Mouse (Mus musculus) neural tube, embryonic 14.5 days (tissue): ENCODE data around the gene Greb1. TPM values are rescaled to one million over a fixed set of nuclear protein-coding genes. Genes with fewer than 3 reads are reported as not detected.

Experiments used
- ATAC-seq: fragments of 200-750 bp; cut with Nextera tagmentation; 2 replicates; pipeline ENCODE4 v1.8.0; 2017; ENCODE audit warnings: low read depth, mild to moderate bottlenecking, moderate TSS enrichment, moderate library complexity
- H3K27ac ChIP-seq: fragments of 300-500 bp; sonication (generic); 2 replicates; pipeline ENCODE4 v1.5.1; 2014; ENCODE audit warnings: low read depth, mild to moderate bottlenecking, control low read depth, low read length, moderate library complexity, mixed read lengths
- H3K27me3 ChIP-seq: fragments of 300-500 bp; sonication (generic); 2 replicates; pipeline ENCODE4 v1.6.1; 2014; ENCODE audit warnings: low read length; ENCODE audit not compliant: control insufficient read depth, insufficient read depth
- H3K36me3 ChIP-seq: fragments of 300-500 bp; sonication (generic); 2 replicates; pipeline ENCODE4 v1.6.1; 2014; ENCODE audit warnings: low read length, mixed read lengths; ENCODE audit not compliant: control insufficient read depth, insufficient read depth
- H3K4me1 ChIP-seq: fragments of 300-500 bp; sonication (generic); 2 replicates; pipeline ENCODE4 v1.6.1; 2014; ENCODE audit warnings: low read length; ENCODE audit not compliant: control insufficient read depth, insufficient read depth
- H3K4me2 ChIP-seq: fragments of 300-500 bp; sonication (generic); 2 replicates; pipeline ENCODE4 v1.6.1; 2014; ENCODE audit warnings: mild to moderate bottlenecking, low read depth, low read length, control low read depth
- H3K4me3 ChIP-seq: fragments of 300-500 bp; sonication (generic); 2 replicates; pipeline ENCODE4 v1.5.1; 2014; ENCODE audit warnings: low read depth, low read length, control low read depth, mixed read lengths
- H3K9ac ChIP-seq: fragments of 300-500 bp; sonication (generic); replicated peaks from 2 replicates; pipeline ENCODE4 v1.6.1; 2014; ENCODE audit warnings: low read depth, mild to moderate bottlenecking, control low read depth, low read length, mixed read lengths
- H3K9me3 ChIP-seq: fragments of 300-500 bp; sonication (generic); 2 replicates; pipeline ENCODE4 v1.6.1; 2016; ENCODE audit warnings: low read length; ENCODE audit not compliant: control insufficient read depth
- WGBS: fragments of 180-500 bp; shearing (Covaris S2); extraction: QIAGEN DNeasy Blood & Tissue Kit; methylation state at CpG from one replicate; pipeline ENCODE4 v1.1.7; 2014; 5-methylcytosine and 5-hydroxymethylcytosine counted together
- polyA plus RNA-seq: library from polyadenylated mRNA; unstranded; fragments of >200 nt; fragmentation: Nextera tagmentation; extraction: Ambion mirVana; gene quantifications from 2 replicates; pipeline ENCODE4 v1.2.1, GENCODE M21; 2014

Gene Greb1
- polyA plus RNA-seq, 1 experiment from 2014 or later, result 1.3 TPM

DNA sequence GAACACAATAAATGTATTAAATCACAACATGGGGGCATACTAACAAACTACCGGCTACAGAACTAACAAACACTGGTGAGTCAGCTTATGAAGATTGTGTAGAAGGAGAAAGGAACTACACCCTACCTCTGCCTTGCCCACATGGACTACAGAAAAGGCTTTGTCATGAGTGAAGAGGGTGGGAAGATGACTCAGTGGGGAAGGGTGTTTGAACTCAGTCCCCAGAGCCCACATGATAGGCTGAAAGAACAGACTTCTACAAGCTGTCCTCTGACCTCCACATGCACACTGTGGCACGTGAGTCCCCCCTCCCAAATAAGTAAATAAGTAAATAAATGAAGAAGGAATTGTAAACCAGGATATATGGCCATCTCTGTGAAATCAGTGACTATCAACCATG lies 21.5 kb downstream of the Greb1 start:
- Histone ChIP-seq H3K27me3 (no peaks in the 10 kb centered on the region), H3K4me2 (no peak overlapping the region), H3K27ac (no peak overlapping the region), H3K9ac (no peak overlapping the region), H3K36me3 (no peaks in the 10 kb centered on the region), H3K4me1 (no peaks in the 10 kb centered on the region), H3K4me3 (no peak overlapping the region), H3K9me3 (no peaks in the 10 kb centered on the region)
- no peak for ATAC-seq
- WGBS, result 74% methylated on average over 2 of the region's 2 CpGs

DNA sequence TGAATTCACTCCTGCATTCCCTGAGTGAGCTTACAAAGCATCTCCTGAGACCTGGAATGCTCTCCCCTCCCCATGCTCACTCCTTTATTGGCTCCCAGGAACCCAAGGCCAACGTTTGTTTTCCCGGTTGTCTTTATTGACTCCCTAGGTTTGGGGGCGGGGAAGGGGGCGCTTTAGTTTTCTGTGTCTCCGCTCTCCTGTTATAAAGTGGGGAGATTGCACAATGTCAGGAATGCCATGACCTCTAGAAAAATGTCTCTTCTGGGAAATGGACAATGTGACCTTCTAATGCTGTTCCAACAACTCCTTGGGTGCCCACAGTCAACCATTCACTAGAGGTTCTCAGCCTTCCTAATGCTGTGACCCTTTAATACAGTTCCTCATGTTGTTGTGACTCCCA lies 22.2 kb downstream of the Greb1 start:
- no peak overlapping the region for H3K9ac ChIP-seq
- no peak overlapping the region for H3K4me3 ChIP-seq
- WGBS, result 45% methylated on average over 5 of the region's 5 CpGs
- no peak overlapping the region for H3K4me2 ChIP-seq
- no peaks in the 10 kb centered on the region for H3K27me3 ChIP-seq
- no peaks in the 10 kb centered on the region for H3K36me3 ChIP-seq
- no peak overlapping the region for H3K27ac ChIP-seq
- H3K4me1 ChIP-seq, result no peaks in the 10 kb centered on the region
- ATAC-seq, result no peak
- no peaks in the 10 kb centered on the region for H3K9me3 ChIP-seq

GRCm38 (mm10) chr12:16775351-16775750 lies 25.3 kb downstream of the Greb1 start:
- Histone ChIP-seq H3K4me3 (no peak overlapping the region), H3K27ac (no peak overlapping the region), H3K36me3 (no peaks in the 10 kb centered on the region), H3K9ac (no peak overlapping the region), H3K9me3 (no peaks in the 10 kb centered on the region), H3K4me1 (no peaks in the 10 kb centered on the region), H3K4me2 (no peak overlapping the region), H3K27me3 (no peaks in the 10 kb centered on the region)
- WGBS, result 76% methylated on average over 3 of the region's 3 CpGs
- no peak for ATAC-seq

DNA sequence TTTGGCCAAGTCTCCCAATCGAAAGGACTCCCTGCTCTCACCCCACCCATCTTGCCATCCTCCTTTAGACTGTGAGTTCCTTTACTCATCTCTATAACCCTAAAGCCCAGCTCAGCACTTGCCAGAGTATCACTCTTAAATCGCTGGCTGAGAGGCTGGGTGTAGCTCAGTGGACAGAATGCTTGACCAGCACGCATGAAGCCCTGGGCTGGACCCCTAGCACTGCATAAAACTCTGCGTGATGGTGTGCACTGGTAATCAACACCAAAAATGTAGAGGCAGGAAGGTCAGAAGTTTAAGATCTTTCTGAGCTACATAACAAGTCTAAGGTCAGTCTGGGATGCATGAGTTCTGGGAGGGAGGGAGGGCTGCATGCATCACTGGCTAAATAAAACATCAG lies 26.1 kb downstream of the Greb1 start:
- H3K9ac ChIP-seq, result no peak overlapping the region
- H3K9me3 ChIP-seq, result no peaks in the 10 kb centered on the region
- no peak overlapping the region for H3K4me2 ChIP-seq
- WGBS, result 91% methylated on average over 4 of the region's 4 CpGs
- no peaks in the 10 kb centered on the region for H3K36me3 ChIP-seq
- H3K27ac ChIP-seq, result no peak overlapping the region
- H3K4me1 ChIP-seq, result no peaks in the 10 kb centered on the region
- no peak overlapping the region for H3K4me3 ChIP-seq
- no peaks in the 10 kb centered on the region for H3K27me3 ChIP-seq
- peak; percentile 17; the same call in 1 of the 2 replicates for ATAC-seq

DNA sequence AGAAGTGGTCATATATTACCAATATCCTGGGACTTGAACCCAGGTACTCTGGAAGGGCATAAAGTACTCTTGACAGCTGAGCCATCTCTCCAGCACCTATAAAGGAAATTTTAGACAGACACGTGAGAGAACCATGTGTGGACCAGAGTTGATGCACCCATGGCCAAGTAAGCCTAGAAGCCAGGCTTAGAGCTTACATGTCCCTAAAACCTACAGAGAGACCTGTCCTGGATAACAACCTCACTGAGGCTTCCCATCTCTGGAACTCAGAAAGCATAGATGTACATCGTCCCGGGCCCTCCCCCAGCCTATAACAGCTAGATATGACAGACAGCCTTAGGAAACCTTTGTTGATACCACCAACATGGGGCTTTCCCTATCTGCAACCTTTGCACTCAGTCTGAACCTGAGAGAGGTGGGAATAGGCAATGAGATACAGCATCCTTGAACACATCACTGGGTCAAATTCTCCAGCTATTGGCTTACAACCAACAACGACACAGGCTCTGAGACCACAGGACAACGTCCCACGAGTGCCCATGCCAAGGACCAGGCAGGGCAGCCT lies 31.0 kb downstream of the Greb1 start:
- Histone ChIP-seq H3K9ac (no peak overlapping the region), H3K4me2 (no peak overlapping the region), H3K27me3 (no peaks in the 10 kb centered on the region), H3K4me1 (no peaks in the 10 kb centered on the region), H3K4me3 (no peak overlapping the region), H3K27ac (no peak overlapping the region), H3K36me3 (no peaks in the 10 kb centered on the region), H3K9me3 (no peaks in the 10 kb centered on the region)
- 98% methylated on average over 6 of the region's 6 CpGs for WGBS
- no peak for ATAC-seq

DNA sequence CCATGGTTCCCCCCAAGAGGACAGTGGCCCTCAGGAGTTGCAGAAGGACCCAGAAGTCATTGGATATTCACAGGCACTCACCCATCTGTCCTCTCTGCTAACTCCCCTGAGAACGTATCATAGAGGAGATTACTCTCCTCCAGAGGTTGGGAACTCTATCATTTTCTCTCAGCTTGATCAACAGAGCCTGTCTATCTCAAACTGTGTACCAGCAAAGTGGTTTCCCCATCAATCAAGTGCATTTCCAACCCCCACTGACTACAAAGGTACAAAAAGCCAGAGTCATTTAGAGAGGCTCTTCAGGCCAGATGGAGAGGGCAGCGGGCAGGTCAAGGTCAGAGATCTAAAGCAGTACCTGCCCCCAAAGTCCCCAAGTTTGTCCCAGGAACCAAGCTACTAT lies 32.0 kb downstream of the Greb1 start:
- no peak for ATAC-seq
- WGBS, result 66% methylated on average over 2 of the region's 2 CpGs
- H3K27me3 ChIP-seq, result no peaks in the 10 kb centered on the region
- H3K27ac ChIP-seq, result no peak overlapping the region
- no peaks in the 10 kb centered on the region for H3K4me1 ChIP-seq
- no peak overlapping the region for H3K9ac ChIP-seq
- no peak overlapping the region for H3K4me3 ChIP-seq
- no peaks in the 10 kb centered on the region for H3K36me3 ChIP-seq
- no peaks in the 10 kb centered on the region for H3K9me3 ChIP-seq
- no peak overlapping the region for H3K4me2 ChIP-seq

DNA sequence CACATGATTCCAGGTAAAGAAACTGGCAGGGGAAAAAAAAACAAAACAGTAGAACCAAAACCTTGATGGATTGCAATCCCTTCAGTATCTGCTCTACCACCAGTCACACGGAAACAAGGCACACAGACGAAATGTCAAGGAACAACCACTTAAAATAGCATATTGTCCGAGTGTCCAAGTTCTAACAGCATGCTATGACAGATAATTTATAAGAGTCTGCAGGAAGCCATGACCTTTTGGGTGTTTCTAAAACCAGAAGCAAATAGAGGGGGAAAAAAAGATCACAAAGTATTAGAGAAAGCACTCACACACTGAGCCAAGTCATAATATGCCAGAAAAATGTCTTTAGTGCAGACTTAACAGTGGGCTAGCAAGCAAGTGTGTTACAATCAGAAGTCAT lies 32.4 kb downstream of the Greb1 start:
- H3K4me2 ChIP-seq, result no peak overlapping the region
- no peak for ATAC-seq
- WGBS, result 52% methylated on average over 3 of the region's 3 CpGs
- H3K9me3 ChIP-seq, result no peaks in the 10 kb centered on the region
- no peaks in the 10 kb centered on the region for H3K27me3 ChIP-seq
- no peak overlapping the region for H3K9ac ChIP-seq
- H3K36me3 ChIP-seq, result no peaks in the 10 kb centered on the region
- no peaks in the 10 kb centered on the region for H3K4me1 ChIP-seq
- H3K4me3 ChIP-seq, result no peak overlapping the region
- H3K27ac ChIP-seq, result no peak overlapping the region

- no peak overlapping the region for H3K4me2 ChIP-seq
- no peak for ATAC-seq
- H3K4me3 ChIP-seq, result no peak overlapping the region
- no peaks in the 10 kb centered on the region for H3K9me3 ChIP-seq
- no peak overlapping the region for H3K9ac ChIP-seq
- H3K36me3 ChIP-seq, result no peaks in the 10 kb centered on the region
- H3K4me1 ChIP-seq, result no peaks in the 10 kb centered on the region
- 81% methylated on average over 12 of the region's 12 CpGs for WGBS
- H3K27ac ChIP-seq, result no peak overlapping the region
- H3K27me3 ChIP-seq, result no peaks in the 10 kb centered on the region
These were observed 35.8 kb downstream of the Greb1 start for GRCm38 (mm10) chr12:16764776-16765445.

DNA sequence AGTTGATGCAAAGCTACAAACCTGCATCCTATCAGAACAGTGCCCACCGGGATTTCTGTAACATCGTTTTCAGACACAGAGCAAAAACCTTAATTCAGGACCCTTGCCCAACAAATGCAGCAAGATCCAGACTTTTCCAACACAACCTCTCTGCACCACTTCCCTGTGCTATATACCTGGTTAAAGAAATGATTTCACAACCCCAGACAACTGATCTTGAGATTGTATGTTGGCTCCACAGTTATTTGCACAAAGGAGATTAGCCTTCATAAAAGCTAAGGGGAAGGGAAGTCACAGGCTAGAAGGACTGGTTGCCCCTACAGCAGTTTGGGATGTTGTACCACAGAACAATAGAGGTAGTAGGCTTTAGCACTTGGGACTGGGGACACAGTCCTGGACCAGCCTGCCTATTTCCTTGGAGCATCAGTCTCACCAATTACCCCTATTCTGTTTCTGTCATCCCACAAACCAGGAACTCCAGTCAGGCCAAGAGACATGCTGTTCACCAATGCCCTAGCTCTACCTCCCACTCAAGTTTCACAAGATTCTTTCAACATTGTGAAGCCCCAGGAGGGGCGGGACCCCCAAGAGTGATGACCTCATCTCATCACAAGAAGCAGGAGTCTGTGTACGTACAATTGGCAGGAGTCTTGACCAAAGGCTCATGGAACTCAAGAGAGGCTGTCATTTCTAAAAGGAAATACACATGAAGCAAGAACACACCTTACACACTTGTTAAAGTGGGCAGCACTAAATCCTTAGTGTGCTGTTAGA lies 36.9 kb downstream of the Greb1 start:
- Histone ChIP-seq H3K4me2 (no peak overlapping the region), H3K9ac (no peak overlapping the region), H3K36me3 (no peaks in the 10 kb centered on the region), H3K4me1 (no peaks in the 10 kb centered on the region), H3K27me3 (no peaks in the 10 kb centered on the region), H3K27ac (no peak overlapping the region), H3K9me3 (no peaks in the 10 kb centered on the region), H3K4me3 (no peak overlapping the region)
- WGBS, result 87% methylated on average over 4 of the region's 4 CpGs
- no peak for ATAC-seq
